18 mouse cellular contexts compared by ENCODE assay signal in the genomic region with DNA sequence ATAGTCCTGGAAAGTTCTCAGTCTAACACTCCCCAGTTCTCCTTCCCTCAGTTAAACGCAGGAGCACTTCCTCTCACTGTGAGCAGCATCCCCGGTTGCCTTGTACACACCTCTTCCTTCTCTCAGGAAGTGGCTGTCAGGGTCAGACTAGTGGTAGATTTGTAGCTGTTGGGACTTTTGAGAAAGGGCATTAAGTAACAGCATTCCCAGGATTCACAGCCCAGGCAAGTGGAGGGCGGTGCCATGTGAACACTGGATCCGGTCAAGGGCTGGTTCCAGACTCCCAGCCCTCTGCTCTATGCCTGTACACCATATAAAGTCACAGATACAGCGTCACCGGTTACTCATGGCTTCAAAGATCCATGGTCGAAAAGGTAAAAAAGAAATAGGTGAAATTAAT.
A peak's percentile ranks its signal among the peaks of the same experiment; 100 is the strongest.
DNase-seq lines count a peak whose midpoint lies in the region; ATAC-seq and TF ChIP-seq lines count a peak whose summit lies in the region.
"Had no signal": no experiment of that assay in that cellular context is flagged by ENCODE, and none has a peak within 500 bp of the region (broad histone marks: within the 10 kb centered on the region; RNA-seq: fewer than 3 reads in every experiment).

No protein-coding gene starts in this region.

- H3K9me3 ChIP-seq in kidney, embryonic 14.5 days (ENCODE audit: control insufficient read depth, low read length) = no peaks in the 10 kb centered on the region
- H3K9me3 ChIP-seq: embryonic facial prominence, embryonic 10.5 days; forebrain, embryonic 15.5 days; heart, embryonic 10.5 days; hindbrain, embryonic 13.5 days had no signal

- H3K36me3 ChIP-seq in kidney, adult 2 months (ENCODE audit: control insufficient read depth, insufficient read depth, low read length) = no peaks in the 10 kb centered on the region
- no peaks in the 10 kb centered on the region for H3K36me3 ChIP-seq in kidney, embryonic 14.5 days (ENCODE audit: control insufficient read depth, insufficient read depth, low read length)
- H3K36me3 ChIP-seq: embryonic facial prominence, embryonic 10.5 days; forebrain, embryonic 15.5 days; heart, embryonic 10.5 days; hindbrain, embryonic 13.5 days had no signal

- no peak overlapping the region for H3K27ac ChIP-seq in kidney, adult 2 months (ENCODE audit: insufficient read depth, low read depth, low read length)
- no peak overlapping the region for H3K27ac ChIP-seq in kidney, embryonic 14.5 days (ENCODE audit: low read depth, low read length)
- H3K27ac ChIP-seq: embryonic facial prominence, embryonic 10.5 days; forebrain, embryonic 15.5 days; heart, embryonic 10.5 days; hindbrain, embryonic 13.5 days had no signal

- TF ChIP-seq CTCF in kidney, adult 2 months (conservative IDR thresholded peaks at IDR 0.05; ENCODE audit: insufficient read depth, insufficient read length, low read depth, low read length) = no peak

- H3K4me1 ChIP-seq in kidney, adult 2 months (ENCODE audit: control insufficient read depth, insufficient read depth, low read length) = no peaks in the 10 kb centered on the region
- no peaks in the 10 kb centered on the region for H3K4me1 ChIP-seq in kidney, embryonic 14.5 days (ENCODE audit: control insufficient read depth, insufficient read depth, low read length)
- H3K4me1 ChIP-seq: embryonic facial prominence, embryonic 10.5 days; forebrain, embryonic 15.5 days; hindbrain, embryonic 13.5 days had no signal

- 71% methylated on average over 7 of the region's 7 CpGs for WGBS in kidney, adult 2 months
- 64% methylated on average over 7 of the region's 7 CpGs for WGBS in kidney, embryonic 14.5 days

- no peak overlapping the region for H3K4me3 ChIP-seq in kidney, adult 2 months (ENCODE audit: insufficient read depth, low read depth, low read length)
- H3K4me3 ChIP-seq in kidney, embryonic 14.5 days (ENCODE audit: low read length) = no peak overlapping the region
- H3K4me3 ChIP-seq: embryonic facial prominence, embryonic 10.5 days; forebrain, embryonic 15.5 days; heart, embryonic 10.5 days; hindbrain, embryonic 13.5 days had no signal

- no peaks in the 10 kb centered on the region for H3K27me3 ChIP-seq in kidney, adult 2 months (replicated peaks; ENCODE audit: control insufficient read depth, insufficient read depth, low read length)
- no peaks in the 10 kb centered on the region for H3K27me3 ChIP-seq in kidney, embryonic 14.5 days (ENCODE audit: control insufficient read depth, insufficient read depth, low read length)
- H3K27me3 ChIP-seq: forebrain, embryonic 15.5 days had no signal

- peak; percentile 46; the same call in 1 of the 2 replicates for ATAC-seq in kidney, embryonic 14.5 days (ENCODE audit: low FRiP score, low TSS enrichment)
- ATAC-seq: forebrain, embryonic 15.5 days had no signal

- no peak overlapping the region for H3K4me2 ChIP-seq in kidney, embryonic 14.5 days (replicated peaks; ENCODE audit: low read depth, low read length)
- H3K4me2 ChIP-seq: forebrain, embryonic 15.5 days; hindbrain, embryonic 13.5 days had no signal

- TF ChIP-seq POLR2A in kidney, adult 2 months (IDR thresholded peaks at IDR 0.05; ENCODE audit: low read depth, low read length) = no peak

- H3K9ac ChIP-seq in kidney, embryonic 14.5 days (ENCODE audit: low read depth, low read length) = no peak overlapping the region
- H3K9ac ChIP-seq: forebrain, embryonic 15.5 days; hindbrain, embryonic 13.5 days had no signal

- DNase-seq in heart, adult 11 months = peak; percentile 76
- DNase-seq in heart, postnatal 4 days = no peak
- DNase-seq in kidney, adult 2 months = peak; percentile 75
- peak; percentile 33 to 61 for DNase-seq in kidney, postnatal 25 days
- no peak for DNase-seq in cerebellum, postnatal 36 days
- no peak for DNase-seq in cerebellum, postnatal 4 days (ENCODE audit: low spot score in 2 of 2)
- DNase-seq: adrenal gland, postnatal 10 days; cerebellum, adult 11-12 months; cerebellum, adult 9-10 months; cerebellum, postnatal 25 days; gastrocnemius, postnatal 36 days; heart, adult 18-20 months; heart, postnatal 10 days had no signal

Comparison
In these comparisons a context has a peak if more than half of its experiments do, and no peak if none do; other contexts are left out.
1. DNase-seq: peak in heart, adult 11 months (single experiment), kidney, adult 2 months (single experiment) and kidney, postnatal 25 days (2 of 2); none in heart, postnatal 4 days (single experiment), cerebellum, postnatal 36 days (0 of 2) and cerebellum, postnatal 4 days (0 of 2).